Mouse (Mus musculus) limb, embryonic 14.5 days (tissue): ENCODE measurements around the gene Cdpf1. TPM values are rescaled to one million over a fixed set of nuclear protein-coding genes. Genes with fewer than 3 reads are reported as not detected.

ENCODE experiments used
- ATAC-seq: fragments of 200-750 bp; cut with Nextera tagmentation; 2 replicates; pipeline ENCODE4 v1.8.0; 2017; ENCODE audit warnings: low read depth, moderate number of reproducible peaks, moderate TSS enrichment; ENCODE audit not compliant: low FRiP score
- DNase-seq: peaks from one replicate; pipeline ENCODE4 v3.0.0-alpha.2; 2015; ENCODE audit warnings: low spot score
- H3K27ac ChIP-seq: fragments of 300-500 bp; sonication (generic); replicated peaks from 2 replicates; pipeline ENCODE4 v1.5.1; 2014; ENCODE audit warnings: low read depth, mild to moderate bottlenecking, low read length, moderate library complexity, mixed read lengths
- H3K27me3 ChIP-seq: fragments of 300-500 bp; sonication (generic); 2 replicates; pipeline ENCODE4 v1.6.1; 2014; ENCODE audit warnings: low read length, mixed read lengths; ENCODE audit not compliant: control insufficient read depth, insufficient read depth
- H3K36me3 ChIP-seq: fragments of 300-500 bp; sonication (generic); 2 replicates; pipeline ENCODE4 v1.6.1; 2014; ENCODE audit warnings: mild to moderate bottlenecking, low read length, moderate library complexity, mixed read lengths; ENCODE audit not compliant: control insufficient read depth, insufficient read depth
- H3K4me1 ChIP-seq: fragments of 300-500 bp; sonication (generic); 2 replicates; pipeline ENCODE4 v1.6.1; 2014; ENCODE audit warnings: antibody characterized with exemption, low read length, mixed read lengths; ENCODE audit not compliant: control insufficient read depth, insufficient read depth
- H3K4me2 ChIP-seq: fragments of 300-500 bp; sonication (generic); replicated peaks from 2 replicates; pipeline ENCODE4 v1.6.1; 2014; ENCODE audit warnings: low read depth, mild to moderate bottlenecking, low read length, moderate library complexity; ENCODE audit not compliant: severe bottlenecking
- H3K4me3 ChIP-seq: fragments of 300-500 bp; sonication (generic); replicated peaks from 2 replicates; pipeline ENCODE4 v1.5.1; 2014; ENCODE audit warnings: low read length
- H3K9ac ChIP-seq: fragments of 300-500 bp; sonication (generic); 2 replicates; pipeline ENCODE4 v1.6.1; 2014; ENCODE audit warnings: mild to moderate bottlenecking, low read depth, low read length, moderate library complexity; ENCODE audit not compliant: severe bottlenecking
- H3K9me3 ChIP-seq: fragments of 300-500 bp; sonication (generic); 2 replicates; pipeline ENCODE4 v1.6.1; 2016; ENCODE audit warnings: low read length; ENCODE audit not compliant: control insufficient read depth
- POLR2A ChIP-seq: fragments of 200-500 bp; IDR thresholded peaks from 2 replicates; pipeline ENCODE4 v1.8.0; 2012; ENCODE audit warnings: inconsistent platforms, mild to moderate bottlenecking, moderate library complexity, borderline replicate concordance; ENCODE audit not compliant: insufficient read depth, insufficient read length; ENCODE audit errors: extremely low read depth
- WGBS: fragments of 180-500 bp; shearing (Covaris S2); extraction: QIAGEN DNeasy Blood & Tissue Kit; methylation state at CpG from one replicate; pipeline ENCODE4 v1.1.7; 2014; 5-methylcytosine and 5-hydroxymethylcytosine counted together
- polyA plus RNA-seq, 2 experiments: library from polyadenylated mRNA; depleted of rRNA in 1 of 2; stranded (reverse) in 1 of 2; unstranded in 1 of 2; fragments of >200 nt; fragmentation: Nextera tagmentation in 1 of 2; extraction: Ambion mirVana in 1 of 2; gene quantifications; 2 replicates each; pipeline versions ENCODE4 v1.2.1 to v1.2.3; 2012 to 2014

The Cdpf1 gene
- polyA plus RNA-seq, 2 experiments = 25.0 to 32.5 TPM

DNA sequence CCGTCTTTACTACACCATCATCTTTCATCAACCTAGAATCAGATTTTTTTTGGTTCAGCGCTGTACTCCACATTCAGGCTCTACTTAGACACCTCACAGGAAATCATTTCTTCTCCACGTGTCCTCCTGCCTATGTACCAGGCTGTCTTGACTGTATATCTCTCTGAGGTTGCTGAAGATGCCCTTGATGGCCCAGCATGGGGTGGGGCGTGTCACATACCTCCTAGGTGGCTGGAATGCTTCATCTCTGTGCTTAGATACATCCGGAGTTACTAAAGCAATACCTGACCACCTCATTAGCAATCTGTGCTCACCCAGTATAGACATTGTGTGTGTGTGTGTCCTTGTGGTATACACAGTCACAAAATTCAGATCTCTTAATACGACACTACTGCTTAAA lies 16.0 kb downstream of the Cdpf1 start:
- H3K27me3 ChIP-seq = no peaks in the 10 kb centered on the region
- no peaks in the 10 kb centered on the region for H3K36me3 ChIP-seq
- DNase-seq (no peak), ATAC-seq (no peak)
- WGBS = 75% methylated on average over 6 of the region's 6 CpGs
- no peak overlapping the region for H3K4me3 ChIP-seq
- no peak overlapping the region for H3K9ac ChIP-seq
- H3K4me1 ChIP-seq = no peaks in the 10 kb centered on the region
- H3K4me2 ChIP-seq = no peak overlapping the region
- no peaks in the 10 kb centered on the region for H3K9me3 ChIP-seq
- H3K27ac ChIP-seq = no peak overlapping the region
- TF ChIP-seq POLR2A = no peak

DNA sequence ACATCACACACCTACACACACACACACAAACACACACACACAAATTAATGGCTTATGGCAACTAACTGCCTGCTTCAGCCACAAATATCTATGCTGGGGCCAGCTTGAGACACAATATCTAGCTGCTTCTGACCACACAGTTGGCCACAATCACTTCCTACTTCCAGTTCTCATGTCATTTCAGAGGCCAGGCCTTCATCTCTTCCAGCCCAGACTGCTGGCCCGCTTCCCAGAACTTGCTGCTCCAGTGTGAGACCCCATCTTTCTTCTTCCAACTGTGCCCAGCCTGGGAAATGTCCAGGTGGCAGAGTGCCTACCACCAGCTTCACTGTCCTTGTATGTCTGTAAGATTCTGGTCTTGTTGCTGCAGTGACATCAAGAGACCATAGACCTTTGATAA lies 18.7 kb downstream of the Cdpf1 start:
- 80% methylated on average over 1 of the region's 1 CpGs for WGBS
- TF ChIP-seq POLR2A = no peak

DNA sequence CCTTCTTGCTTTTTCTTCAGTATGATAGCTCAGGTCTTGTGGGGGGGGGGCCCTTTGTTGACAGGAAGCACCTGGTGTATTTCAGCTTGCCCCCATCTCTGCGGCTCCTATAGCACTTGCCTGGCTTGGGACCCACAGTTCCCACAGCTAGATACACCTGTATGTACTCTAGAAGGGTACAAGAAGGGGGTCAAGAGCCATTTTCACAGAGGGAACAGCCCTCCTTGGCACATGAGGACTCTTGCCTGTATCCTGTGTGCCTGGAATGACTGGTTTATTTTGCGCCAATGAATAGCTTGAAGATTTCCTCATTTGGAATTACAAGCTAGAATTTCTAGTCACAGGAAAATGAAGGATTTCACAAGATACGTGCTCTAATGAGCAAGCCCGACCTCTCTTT lies 20.0 kb downstream of the Cdpf1 start:
- Histone ChIP-seq H3K36me3 (no peaks in the 10 kb centered on the region), H3K27me3 (no peaks in the 10 kb centered on the region), H3K4me1 (no peaks in the 10 kb centered on the region), H3K4me2 (no peak overlapping the region), H3K9ac (no peak overlapping the region), H3K9me3 (no peaks in the 10 kb centered on the region), H3K4me3 (no peak overlapping the region), H3K27ac (no peak overlapping the region)
- DNase-seq (no peak), ATAC-seq (no peak)
- TF ChIP-seq POLR2A = no peak
- WGBS = 79% methylated on average over 4 of the region's 4 CpGs

More for the DNA sequence above, 18.7 kb downstream of the Cdpf1 start:
- ATAC-seq (no peak), DNase-seq (no peak)
- no peak overlapping the region for H3K4me3 ChIP-seq
- H3K4me2 ChIP-seq = no peak overlapping the region
- H3K27ac ChIP-seq = no peak overlapping the region
- H3K36me3 ChIP-seq = no peaks in the 10 kb centered on the region
- no peaks in the 10 kb centered on the region for H3K9me3 ChIP-seq
- H3K27me3 ChIP-seq = no peaks in the 10 kb centered on the region
- H3K4me1 ChIP-seq = no peaks in the 10 kb centered on the region
- no peak overlapping the region for H3K9ac ChIP-seq

DNA sequence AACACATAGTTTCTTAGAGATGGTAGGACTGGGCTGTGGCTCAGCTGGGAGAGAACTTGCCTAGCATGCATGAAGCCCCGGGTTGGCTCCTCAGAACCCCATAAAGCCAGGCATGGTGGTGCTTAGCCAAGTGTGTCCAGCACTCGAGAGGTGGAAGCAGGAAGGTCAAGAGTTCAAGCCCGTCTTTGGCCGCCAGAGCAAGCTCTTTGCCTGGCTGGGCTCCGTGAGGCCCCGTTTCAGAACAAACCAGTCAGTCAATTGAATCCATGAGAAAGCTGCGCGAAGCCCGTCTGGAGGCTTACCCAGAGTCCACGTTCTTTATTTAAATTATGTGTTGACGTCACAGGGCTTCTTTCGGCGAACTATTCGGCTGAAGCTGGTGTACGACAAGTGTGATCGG lies 22.9 kb downstream of the Cdpf1 start:
- ATAC-seq = no peak
- 77% methylated on average over 16 of the region's 16 CpGs for WGBS
- H3K27ac ChIP-seq = no peak overlapping the region

DNA sequence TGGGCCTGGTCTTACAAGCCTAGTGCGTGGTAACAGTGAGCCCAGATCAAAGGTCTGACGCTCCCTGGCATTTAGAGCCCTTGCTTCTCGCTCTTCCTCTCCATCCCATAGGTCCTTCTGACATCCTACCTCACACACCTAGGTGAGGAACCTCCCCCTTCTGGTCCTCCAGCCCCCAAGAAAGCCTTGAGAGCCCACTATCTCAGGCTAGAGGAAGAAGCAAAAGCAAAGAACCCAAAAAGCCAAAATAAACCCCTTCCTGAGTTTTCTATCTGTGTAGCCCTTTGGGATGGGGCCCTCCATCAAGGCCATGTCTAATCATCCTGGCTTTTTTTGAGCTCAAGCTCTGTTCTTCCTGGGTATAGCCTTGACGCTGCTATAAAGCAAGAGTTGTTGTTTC lies 23.4 kb downstream of the Cdpf1 start:
- DNase-seq = no peak
- ATAC-seq = no peak
- Histone ChIP-seq H3K36me3 (no peaks in the 10 kb centered on the region), H3K4me3 (no peak overlapping the region), H3K4me1 (no peaks in the 10 kb centered on the region), H3K4me2 (no peak overlapping the region), H3K27ac (no peak overlapping the region), H3K9ac (no peak overlapping the region), H3K27me3 (no peaks in the 10 kb centered on the region), H3K9me3 (no peaks in the 10 kb centered on the region)
- 83% methylated on average over 4 of the region's 4 CpGs for WGBS
- no peak for TF ChIP-seq POLR2A

More for the DNA sequence above, 22.9 kb downstream of the Cdpf1 start:
- no peak for DNase-seq
- Histone ChIP-seq H3K9ac (no peak overlapping the region), H3K4me1 (no peaks in the 10 kb centered on the region), H3K9me3 (no peaks in the 10 kb centered on the region), H3K27me3 (no peaks in the 10 kb centered on the region), H3K36me3 (no peaks in the 10 kb centered on the region), H3K4me3 (no peak overlapping the region), H3K4me2 (no peak overlapping the region)
- TF ChIP-seq POLR2A = no peak

DNA sequence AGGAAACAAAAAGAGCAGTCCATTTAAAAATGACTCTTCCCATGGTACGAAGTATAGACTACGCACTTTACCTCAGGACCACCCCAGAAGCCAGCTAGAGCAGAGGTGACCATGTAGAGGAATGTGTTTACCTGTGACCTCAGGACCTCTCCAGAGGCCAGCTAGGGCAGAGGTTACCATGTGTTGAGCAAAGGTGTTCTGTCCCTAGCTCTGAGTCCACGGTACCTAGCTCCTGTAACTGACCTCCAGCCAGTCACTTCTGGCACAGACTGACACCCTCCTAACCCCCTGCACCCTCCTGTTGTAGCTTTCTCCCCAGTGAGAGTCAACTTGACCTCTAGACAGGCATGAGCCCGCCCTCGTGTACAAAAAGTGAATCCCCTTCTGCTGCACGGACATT lies 24.0 kb downstream of the Cdpf1 start:
- H3K27me3 ChIP-seq = no peaks in the 10 kb centered on the region
- DNase-seq (no peak), ATAC-seq (no peak)
- 91% methylated on average over 6 of the region's 6 CpGs for WGBS
- H3K4me1 ChIP-seq = no peaks in the 10 kb centered on the region
- H3K9me3 ChIP-seq = no peaks in the 10 kb centered on the region
- no peak overlapping the region for H3K4me3 ChIP-seq
- H3K4me2 ChIP-seq = no peak overlapping the region
- no peak for TF ChIP-seq POLR2A
- no peak overlapping the region for H3K9ac ChIP-seq
- H3K27ac ChIP-seq = no peak overlapping the region
- H3K36me3 ChIP-seq = no peaks in the 10 kb centered on the region
